Mouse (Mus musculus): Measurements from ENCODE around the gene Tex14. TPM values are rescaled to one million over a fixed set of nuclear protein-coding genes. Genes with fewer than 3 reads are reported as not detected.
"Not testable (repeated sequence)": the region's sequence is repeated elsewhere in the genome, so short reads cannot be mapped to it uniquely, and the experiment has no call there.

Gene Tex14
- polyA plus RNA-seq, 1 experiment, result 0.98 TPM

GRCm38 (mm10) chr11:87428051-87428673 is 23.3 kb downstream of the Tex14 start:
- no peak overlapping the region for H3K4me3 ChIP-seq (replicated peaks; ENCODE audit: insufficient read depth, low read depth, low read length)
- TF ChIP-seq POLR2A (IDR thresholded peaks at IDR 0.05; ENCODE audit: borderline replicate concordance, insufficient read depth, low read length), result no peak
- TF ChIP-seq CTCF (IDR thresholded peaks at IDR 0.05; ENCODE audit: borderline replicate concordance, insufficient read depth, low read depth, low read length), result no peak
- DNase-seq, result no peak
- no peak overlapping the region for H3K27ac ChIP-seq (ENCODE audit: insufficient read depth, low read length)
- no peaks in the 10 kb centered on the region for H3K4me1 ChIP-seq (ENCODE audit: control insufficient read depth, insufficient read depth, low read length)
- H3K27me3 ChIP-seq (ENCODE audit: control insufficient read depth, insufficient read depth, low read length), result no peaks in the 10 kb centered on the region
- WGBS, result 68% methylated on average over 2 of the region's 2 CpGs

- TF ChIP-seq CTCF (IDR thresholded peaks at IDR 0.05; ENCODE audit: borderline replicate concordance, insufficient read depth, low read depth, low read length), result no peak
- no peak for DNase-seq
- 85% methylated on average over 4 of the region's 4 CpGs for WGBS
- no peak overlapping the region for H3K4me3 ChIP-seq (replicated peaks; ENCODE audit: insufficient read depth, low read depth, low read length)
- no peaks in the 10 kb centered on the region for H3K27me3 ChIP-seq (ENCODE audit: control insufficient read depth, insufficient read depth, low read length)
- H3K4me1 ChIP-seq (ENCODE audit: control insufficient read depth, insufficient read depth, low read length), result no peaks in the 10 kb centered on the region
- H3K27ac ChIP-seq (ENCODE audit: insufficient read depth, low read length), result no peak overlapping the region
Measured at GRCm38 (mm10) chr11:87429363-87429762, 24.5 kb downstream of the Tex14 start.

GRCm38 (mm10) chr11:87430374-87430773 is 25.5 kb downstream of the Tex14 start:
- H3K27ac ChIP-seq (ENCODE audit: insufficient read depth, low read length), result no peak overlapping the region
- H3K4me3 ChIP-seq (replicated peaks; ENCODE audit: insufficient read depth, low read depth, low read length), result no peak overlapping the region
- no peak for DNase-seq
- TF ChIP-seq CTCF (IDR thresholded peaks at IDR 0.05; ENCODE audit: borderline replicate concordance, insufficient read depth, low read depth, low read length), result no peak
- TF ChIP-seq POLR2A (IDR thresholded peaks at IDR 0.05; ENCODE audit: borderline replicate concordance, insufficient read depth, low read length), result no peak
- H3K4me1 ChIP-seq (ENCODE audit: control insufficient read depth, insufficient read depth, low read length), result no peaks in the 10 kb centered on the region
- H3K27me3 ChIP-seq (ENCODE audit: control insufficient read depth, insufficient read depth, low read length), result no peaks in the 10 kb centered on the region
- WGBS, result 88% methylated on average over 2 of the region's 2 CpGs

GRCm38 (mm10) chr11:87431813-87432212 is 26.9 kb downstream of the Tex14 start:
- H3K4me3 ChIP-seq (replicated peaks; ENCODE audit: insufficient read depth, low read depth, low read length); DNase-seq; H3K27ac ChIP-seq (ENCODE audit: insufficient read depth, low read length); H3K27me3 ChIP-seq (ENCODE audit: control insufficient read depth, insufficient read depth, low read length); H3K4me1 ChIP-seq (ENCODE audit: control insufficient read depth, insufficient read depth, low read length): not testable (repeated sequence)
- WGBS, result 93% methylated on average over 8 of the region's 8 CpGs

- WGBS, result 84% methylated on average over 1 of the region's 1 CpGs
- TF ChIP-seq POLR2A (IDR thresholded peaks at IDR 0.05; ENCODE audit: borderline replicate concordance, insufficient read depth, low read length) (no peak), CTCF (IDR thresholded peaks at IDR 0.05; ENCODE audit: borderline replicate concordance, insufficient read depth, low read depth, low read length) (no peak)
Measured at GRCm38 (mm10) chr11:87432447-87432846, 27.6 kb downstream of the Tex14 start.

GRCm38 (mm10) chr11:87432933-87433669 is 28.2 kb downstream of the Tex14 start:
- H3K4me1 ChIP-seq (ENCODE audit: control insufficient read depth, insufficient read depth, low read length), result no peaks in the 10 kb centered on the region
- H3K27me3 ChIP-seq (ENCODE audit: control insufficient read depth, insufficient read depth, low read length), result no peaks in the 10 kb centered on the region
- H3K4me3 ChIP-seq (replicated peaks; ENCODE audit: insufficient read depth, low read depth, low read length), result no peak overlapping the region
- no peak for TF ChIP-seq POLR2A (IDR thresholded peaks at IDR 0.05; ENCODE audit: borderline replicate concordance, insufficient read depth, low read length)
- no peak for TF ChIP-seq CTCF (IDR thresholded peaks at IDR 0.05; ENCODE audit: borderline replicate concordance, insufficient read depth, low read depth, low read length)
- no peak overlapping the region for H3K27ac ChIP-seq (ENCODE audit: insufficient read depth, low read length)
- no peak for DNase-seq
- 58% methylated on average over 6 of the region's 6 CpGs for WGBS

More at GRCm38 (mm10) chr11:87432447-87432846, 27.6 kb downstream of the Tex14 start:
- Histone ChIP-seq H3K4me1 (ENCODE audit: control insufficient read depth, insufficient read depth, low read length) (no peaks in the 10 kb centered on the region), H3K27me3 (ENCODE audit: control insufficient read depth, insufficient read depth, low read length) (no peaks in the 10 kb centered on the region), H3K4me3 (replicated peaks; ENCODE audit: insufficient read depth, low read depth, low read length) (no peak overlapping the region), H3K27ac (ENCODE audit: insufficient read depth, low read length) (no peak overlapping the region)
- no peak for DNase-seq

- not testable (repeated sequence) for H3K27ac ChIP-seq (ENCODE audit: insufficient read depth, low read length); H3K27me3 ChIP-seq (ENCODE audit: control insufficient read depth, insufficient read depth, low read length); H3K4me1 ChIP-seq (ENCODE audit: control insufficient read depth, insufficient read depth, low read length); H3K4me3 ChIP-seq (replicated peaks; ENCODE audit: insufficient read depth, low read depth, low read length); DNase-seq
- 94% methylated on average over 2 of the region's 2 CpGs for WGBS
Measured at GRCm38 (mm10) chr11:87435107-87435506, 30.2 kb downstream of the Tex14 start.

GRCm38 (mm10) chr11:87436326-87437232 is 31.7 kb downstream of the Tex14 start:
- H3K4me1 ChIP-seq (ENCODE audit: control insufficient read depth, insufficient read depth, low read length), result no peaks in the 10 kb centered on the region
- no peaks in the 10 kb centered on the region for H3K27me3 ChIP-seq (ENCODE audit: control insufficient read depth, insufficient read depth, low read length)
- H3K4me3 ChIP-seq (replicated peaks; ENCODE audit: insufficient read depth, low read depth, low read length), result no peak overlapping the region
- no peak for DNase-seq
- no peak for TF ChIP-seq CTCF (IDR thresholded peaks at IDR 0.05; ENCODE audit: borderline replicate concordance, insufficient read depth, low read depth, low read length)
- H3K27ac ChIP-seq (ENCODE audit: insufficient read depth, low read length), result no peak overlapping the region
- WGBS, result 82% methylated on average over 5 of the region's 5 CpGs
